ENCODE assay signal across 10 mouse cellular contexts in the genomic region with DNA sequence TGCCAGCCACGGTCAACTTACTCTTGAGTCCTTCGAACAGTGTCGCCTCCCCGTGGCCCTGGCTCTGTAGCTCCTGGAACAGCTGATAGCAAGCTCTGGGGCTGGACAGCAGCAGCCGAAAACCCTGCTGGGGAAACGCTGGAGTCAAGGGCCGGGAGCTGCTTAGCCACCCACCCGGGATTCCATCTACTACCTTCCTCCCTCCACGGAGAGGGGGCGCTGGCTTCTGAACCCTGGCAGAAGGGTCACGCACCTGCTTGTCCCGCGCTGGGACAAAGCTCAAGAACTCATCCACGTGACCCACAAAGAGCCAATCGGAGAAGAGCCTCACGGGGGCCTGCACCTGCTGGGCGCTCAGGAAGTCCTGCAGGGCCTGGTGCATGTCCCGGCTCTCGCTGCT. TPM values are rescaled to one million over a fixed set of nuclear protein-coding genes. Genes with fewer than 3 reads are reported as not detected.
DNase-seq lines count a peak whose midpoint lies in the region; ATAC-seq and TF ChIP-seq lines count a peak whose summit lies in the region.
"Had no signal": no experiment of that assay in that cellular context is flagged by ENCODE, and none has a peak within 500 bp of the region (broad histone marks: within the 10 kb centered on the region; RNA-seq: fewer than 3 reads in every experiment).

No protein-coding gene starts in this region.

- no peak overlapping the region for H3K4me3 ChIP-seq in cerebellum, adult 2 months (replicated peaks; ENCODE audit: insufficient read depth, low read depth, low read length)
- no peak overlapping the region for H3K4me3 ChIP-seq in hindbrain, embryonic 15.5 days
- H3K4me3 ChIP-seq in liver, embryonic 11.5 days (ENCODE audit: low read depth, low read length): no peak overlapping the region; the same call in 1 of the 2 replicates

- H3K4me2 ChIP-seq in hindbrain, embryonic 15.5 days: peak overlapping the region; percentile 45
- peak overlapping the region; percentile 56 for H3K4me2 ChIP-seq in liver, embryonic 11.5 days

- no peak overlapping the region for H3K9ac ChIP-seq in hindbrain, embryonic 15.5 days
- H3K9ac ChIP-seq in liver, embryonic 11.5 days (ENCODE audit: low read depth, low read length): no peak overlapping the region

- TF ChIP-seq CTCF in cerebellum, adult 2 months (IDR thresholded peaks at IDR 0.05; ENCODE audit: borderline replicate concordance, insufficient read depth, low read depth, low read length): no peak

- H3K9me3 ChIP-seq in hindbrain, embryonic 15.5 days: no peaks in the 10 kb centered on the region
- H3K9me3 ChIP-seq in liver, embryonic 11.5 days (ENCODE audit: control insufficient read depth, low read length): no peaks in the 10 kb centered on the region
- H3K9me3 ChIP-seq: G1E had no signal

- no peaks in the 10 kb centered on the region; the same call in 1 of the 2 replicates for H3K4me1 ChIP-seq in cerebellum, adult 2 months (ENCODE audit: control insufficient read depth, insufficient read depth, low read length)
- H3K4me1 ChIP-seq in hindbrain, embryonic 15.5 days (replicated peaks): 0 out of 2 replicates have a peak, but pooled peaks cover 4% of the 10 kb centered on the region
- H3K4me1 ChIP-seq in liver, embryonic 11.5 days (replicated peaks; ENCODE audit: control insufficient read depth, insufficient read depth, low read length): no peaks in the 10 kb centered on the region

- no peak overlapping the region for H3K27ac ChIP-seq in cerebellum, adult 2 months (ENCODE audit: insufficient read depth, low read length)
- no peak overlapping the region for H3K27ac ChIP-seq in hindbrain, embryonic 15.5 days (replicated peaks)
- no peak overlapping the region for H3K27ac ChIP-seq in liver, embryonic 11.5 days (ENCODE audit: low read depth, low read length)

- H3K27me3 ChIP-seq in cerebellum, adult 2 months (ENCODE audit: control insufficient read depth, insufficient read depth, low read length): no peaks in the 10 kb centered on the region
- no peaks in the 10 kb centered on the region for H3K27me3 ChIP-seq in hindbrain, embryonic 15.5 days
- peaks cover 11% of the 10 kb centered on the region; the same call in 1 of the 2 replicates for H3K27me3 ChIP-seq in liver, embryonic 11.5 days (replicated peaks; ENCODE audit: control insufficient read depth, insufficient read depth, low read length)

- ATAC-seq in hindbrain, embryonic 15.5 days (ENCODE audit: low FRiP score, low read depth): no peak
- ATAC-seq in liver, embryonic 11.5 days (replicated peaks; ENCODE audit: low FRiP score): no peak; the same call in 1 of the 2 replicates

- TF ChIP-seq POLR2A in cerebellum, adult 2 months (IDR thresholded peaks at IDR 0.05; ENCODE audit: borderline replicate concordance, insufficient read depth, low read length): no peak

- H3K36me3 ChIP-seq in hindbrain, embryonic 15.5 days: no peaks in the 10 kb centered on the region
- H3K36me3 ChIP-seq in liver, embryonic 11.5 days (ENCODE audit: control insufficient read depth, insufficient read depth, low read length): no peaks in the 10 kb centered on the region
- H3K36me3 ChIP-seq: G1E had no signal

- WGBS in cerebellum, adult 2 months: 11% methylated on average over 19 of the region's 19 CpGs
- 10% methylated on average over 19 of the region's 19 CpGs for WGBS in hindbrain, embryonic 15.5 days
- WGBS in liver, embryonic 11.5 days: 10% methylated on average over 19 of the region's 19 CpGs

- DNase-seq in cerebellum, adult 2 months: peak; percentile 14 to 16
- no peak for DNase-seq in cerebellum, adult 9-10 months
- DNase-seq in embryo, embryonic 11 days: peak; percentile 62
- DNase-seq in liver, embryonic 11.5 days (ENCODE audit: low spot score): peak; percentile 44
- peak; percentile 46 to 61 for DNase-seq in natural killer cell, adult 2 months (ENCODE audit: low spot score in 2 of 2)
- DNase-seq in thymus, postnatal 14 days: peak; percentile 94
- no peak for DNase-seq in urinary bladder, postnatal 10 days (ENCODE audit: low spot score)

RNA-seq across cellular contexts. Expression of gene Padi6, which starts 7.9 kb away (rescaled TPM):
- not detected in 2 replicates for polyA plus RNA-seq in cerebellum, adult 2 months (2012; rRNA removed)
- polyA plus RNA-seq in hindbrain, embryonic 15.5 days (2015; fragmentation: Nextera tagmentation; extraction: Ambion mirVana): not detected in 2 replicates
- polyA plus RNA-seq in liver, embryonic 11.5 days (2014; fragmentation: Nextera tagmentation; extraction: Ambion mirVana): not detected in 2 replicates
- polyA plus RNA-seq: G1E; limb, embryonic 14.5 days had no signal

RNA-seq across cellular contexts. Expression of gene Padi4, which starts 23.7 kb away (rescaled TPM):
- 0.11 and 0.14 TPM in 2 replicates for polyA plus RNA-seq in cerebellum, adult 2 months (2012; rRNA removed)
- polyA plus RNA-seq in hindbrain, embryonic 15.5 days (2015; fragmentation: Nextera tagmentation; extraction: Ambion mirVana): 0.09 TPM in 2 replicates
- polyA plus RNA-seq in liver, embryonic 11.5 days (2014; fragmentation: Nextera tagmentation; extraction: Ambion mirVana): 0.32 and 0.34 TPM in 2 replicates

RNA-seq across cellular contexts. Expression of gene Rcc2, which starts 50.0 kb away (rescaled TPM):
- polyA plus RNA-seq in cerebellum, adult 2 months (2012; rRNA removed): 40.0 and 40.6 TPM in 2 replicates
- polyA plus RNA-seq in hindbrain, embryonic 15.5 days (2015; fragmentation: Nextera tagmentation; extraction: Ambion mirVana): 25.0 and 28.8 TPM in 2 replicates
- polyA plus RNA-seq in liver, embryonic 11.5 days (2014; fragmentation: Nextera tagmentation; extraction: Ambion mirVana): 66.7 and 74.5 TPM in 2 replicates

Comparison
In these comparisons a context has a peak if more than half of its experiments do, and no peak if none do; other contexts are left out.
1. DNase-seq: peak in cerebellum, adult 2 months (2 of 2), embryo, embryonic 11 days (single experiment), liver, embryonic 11.5 days (single experiment), natural killer cell, adult 2 months (2 of 2) and thymus, postnatal 14 days (single experiment); none in cerebellum, adult 9-10 months (single experiment) and urinary bladder, postnatal 10 days (single experiment).